Mouse (Mus musculus) lung, postnatal 0 days (tissue): ENCODE results near the gene Gm10717. TPM values are rescaled to one million over a fixed set of nuclear protein-coding genes. Genes with fewer than 3 reads are reported as not detected.
"Not testable (repeated sequence)": the region's sequence is repeated elsewhere in the genome, so short reads cannot be mapped to it uniquely, and the experiment has no call there.

Experiments used
- ATAC-seq: fragments of 200-750 bp; cut with Nextera tagmentation; 2 replicates; pipeline ENCODE4 v1.8.0; 2017; ENCODE audit warnings: moderate library complexity
- DNase-seq: peaks from one replicate; pipeline ENCODE4 v3.0.0-alpha.2; 2016; ENCODE audit warnings: low spot score
- H3K27ac ChIP-seq: fragments of 300-500 bp; sonication (generic); 2 replicates; pipeline ENCODE4 v1.5.1; 2014; ENCODE audit warnings: antibody characterized with exemption, mild to moderate bottlenecking, low read length, mixed read lengths
- H3K27me3 ChIP-seq: fragments of 300-500 bp; sonication (generic); replicated peaks from 2 replicates; pipeline ENCODE4 v1.6.1; 2014; ENCODE audit warnings: low read length, mixed read lengths; ENCODE audit not compliant: insufficient read depth
- H3K36me3 ChIP-seq: fragments of 300-500 bp; sonication (generic); 2 replicates; pipeline ENCODE4 v1.6.1; 2014; ENCODE audit warnings: low read length, mixed read lengths; ENCODE audit not compliant: insufficient read depth
- H3K4me1 ChIP-seq: fragments of 300-500 bp; sonication (generic); 2 replicates; pipeline ENCODE4 v1.6.1; 2014; ENCODE audit warnings: antibody characterized with exemption, low read depth, low read length, mixed read lengths; ENCODE audit not compliant: insufficient read depth
- H3K4me2 ChIP-seq: fragments of 300-500 bp; sonication (generic); replicated peaks from 2 replicates; pipeline ENCODE4 v1.6.1; 2014; ENCODE audit warnings: low read depth, mild to moderate bottlenecking, low read length, moderate library complexity, mixed read lengths
- H3K4me3 ChIP-seq: fragments of 300-500 bp; sonication (generic); 2 replicates; pipeline ENCODE4 v1.5.1; 2014; ENCODE audit warnings: low read depth, low read length
- H3K9ac ChIP-seq: fragments of 300-500 bp; sonication (generic); replicated peaks from 2 replicates; pipeline ENCODE4 v1.6.1; 2014; ENCODE audit warnings: low read depth, mild to moderate bottlenecking
- H3K9me3 ChIP-seq: fragments of 300-500 bp; sonication (generic); 2 replicates; pipeline ENCODE4 v1.6.1; 2016; ENCODE audit warnings: low read length, mixed read lengths
- WGBS: fragments of 180-500 bp; shearing (Covaris S2); extraction: QIAGEN DNeasy Blood & Tissue Kit; methylation state at CpG from one replicate; pipeline ENCODE4 v1.1.7; 2014; 5-methylcytosine and 5-hydroxymethylcytosine counted together
- microRNA-seq: library from miRNA; unstranded; fragments of <30 nt; microRNA quantifications from one replicate; pipeline ENCODE4, GENCODE M21; 2016
- polyA plus RNA-seq: library from polyadenylated mRNA; unstranded; fragments of >200 nt; fragmentation: Nextera tagmentation; extraction: Ambion mirVana; gene quantifications from 2 replicates; pipeline ENCODE4 v1.2.1, GENCODE M21; 2015

Gm10717 gene
- polyA plus RNA-seq, 1 experiment from 2014 or later, result 1.1 TPM

DNA sequence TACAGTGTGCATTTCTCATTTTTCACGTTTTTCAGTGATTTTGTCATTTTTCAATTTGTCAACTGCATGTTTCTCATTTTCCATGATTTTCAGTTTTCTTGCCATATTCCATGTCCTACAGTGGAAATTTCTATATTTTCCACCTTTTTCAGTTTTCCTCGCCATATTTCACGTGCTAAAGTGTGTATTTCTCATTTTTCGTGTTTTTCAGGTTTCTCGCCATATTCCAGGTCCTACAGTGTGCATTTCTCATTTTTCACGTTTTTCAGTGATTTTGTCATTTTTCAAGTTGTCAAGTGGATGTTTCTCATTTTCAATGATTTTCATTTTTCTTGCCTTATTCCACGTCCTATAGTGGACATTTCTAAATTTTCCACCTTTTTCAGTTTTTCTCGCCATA, 11.4 kb downstream of the Gm10717 start, which contains the start of gene Gm10715:
Gene Gm10715 (plus strand): TSS at position 301 of the 400 bp plus-strand sequence.
- WGBS, result 73% methylated on average over 6 of the region's 8 CpGs
- DNase-seq, H3K36me3 ChIP-seq, H3K9me3 ChIP-seq, ATAC-seq, H3K27ac ChIP-seq, H3K9ac ChIP-seq, H3K27me3 ChIP-seq, H3K4me1 ChIP-seq, H3K4me3 ChIP-seq, H3K4me2 ChIP-seq: not testable (repeated sequence)

GRCm38 (mm10) chr9:3038161-3038560, 12.9 kb downstream of the Gm10717 start:
- DNase-seq, ATAC-seq, H3K9ac ChIP-seq, H3K9me3 ChIP-seq, H3K27ac ChIP-seq, H3K36me3 ChIP-seq, H3K27me3 ChIP-seq, H3K4me1 ChIP-seq, H3K4me2 ChIP-seq, H3K4me3 ChIP-seq: not testable (repeated sequence)
- WGBS, result 61% methylated on average over 4 of the region's 4 CpGs

Small RNA genes lying within 50 kb of the gene (microRNA-seq; reads per million reads assigned to microRNA genes)
- not detected for gene Mir101c

Other genes starting within 250 kb of the Gm10717 start
- not detected in 2 replicates for gene Gm10722, start 24.5 kb upstream of the Gm10717 start, polyA plus RNA-seq
- gene Gm11168, start 22.1 kb upstream of the Gm10717 start, polyA plus RNA-seq, result 0.36 TPM in 1 of 2 replicates, not detected in the other
- 0.36 TPM in 1 of 2 replicates, not detected in the other for gene Gm10721, start 12.3 kb upstream of the Gm10717 start, polyA plus RNA-seq
- gene Gm10720, start 9.8 kb upstream of the Gm10717 start, polyA plus RNA-seq, result not detected in 2 replicates
- gene Gm10719, start 8.0 kb upstream of the Gm10717 start, polyA plus RNA-seq, result 0.83 and 1.2 TPM in 2 replicates
- 1.6 and 2.9 TPM in 2 replicates for gene Gm10718, start 1.9 kb upstream of the Gm10717 start, polyA plus RNA-seq
- not detected in 2 replicates for gene Gm17535, start 9.2 kb downstream of the Gm10717 start, polyA plus RNA-seq
- gene Gm10715, start 11.5 kb downstream of the Gm10717 start, polyA plus RNA-seq, result not detected in 2 replicates